Mouse (Mus musculus): ENCODE measurements around the gene Zbtb9. TPM values are rescaled to one million over a fixed set of nuclear protein-coding genes. Genes with fewer than 3 reads are reported as not detected.

Zbtb9 gene
- polyA plus RNA-seq, 1 experiment from 2014 or later: 10.8 TPM

DNA sequence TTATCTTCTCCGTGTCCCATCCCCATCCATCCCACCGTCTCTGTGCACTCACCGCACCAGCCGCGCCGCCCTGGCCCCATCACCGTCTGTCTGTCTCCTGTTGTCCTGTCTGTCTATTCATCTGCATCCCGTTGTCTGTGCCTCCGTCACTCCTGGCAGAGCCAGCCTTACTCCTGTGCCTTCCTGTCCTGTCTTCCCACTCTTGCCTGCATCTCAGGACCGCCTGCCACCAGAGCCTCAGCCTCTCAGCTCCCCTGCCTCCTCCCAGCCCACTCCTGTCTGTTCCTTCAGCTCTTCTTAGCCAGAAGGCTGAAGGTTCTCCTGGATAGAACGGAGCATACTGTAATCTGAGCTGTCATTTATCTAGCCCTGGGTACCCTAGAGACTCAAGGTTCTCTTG is 6.0 kb upstream of the Zbtb9 start:
- no peak overlapping the region for H3K27ac ChIP-seq (ENCODE audit: low read depth, low read length)
- H3K36me3 ChIP-seq (ENCODE audit: control insufficient read depth, insufficient read depth, low read length): peaks cover 53% of the 10 kb centered on the region
- no peak overlapping the region for H3K4me3 ChIP-seq (ENCODE audit: low read depth, low read length)
- ATAC-seq (ENCODE audit: low read depth): no peak
- no peaks in the 10 kb centered on the region for H3K27me3 ChIP-seq (ENCODE audit: control insufficient read depth, insufficient read depth, low read length)
- H3K9ac ChIP-seq (replicated peaks; ENCODE audit: low read depth, low read length): no peak overlapping the region
- H3K9me3 ChIP-seq (ENCODE audit: control insufficient read depth, low read length): no peaks in the 10 kb centered on the region
- WGBS: 90% methylated on average over 11 of the region's 11 CpGs
- H3K4me1 ChIP-seq (ENCODE audit: control insufficient read depth, insufficient read depth, low read length): 0 out of 2 replicates have a peak, but pooled peaks cover 2% of the 10 kb centered on the region
- H3K4me2 ChIP-seq (ENCODE audit: low read depth, low read length): no peak overlapping the region

- no peaks in the 10 kb centered on the region for H3K27me3 ChIP-seq (ENCODE audit: control insufficient read depth, insufficient read depth, low read length)
- H3K36me3 ChIP-seq (ENCODE audit: control insufficient read depth, insufficient read depth, low read length): peaks cover 48% of the 10 kb centered on the region
- H3K27ac ChIP-seq (ENCODE audit: low read depth, low read length): no peak overlapping the region
- WGBS: 94% methylated on average over 6 of the region's 6 CpGs
- no peak for ATAC-seq (ENCODE audit: low read depth)
- no peak overlapping the region for H3K9ac ChIP-seq (replicated peaks; ENCODE audit: low read depth, low read length)
- no peak overlapping the region for H3K4me3 ChIP-seq (ENCODE audit: low read depth, low read length)
- H3K4me2 ChIP-seq (ENCODE audit: low read depth, low read length): no peak overlapping the region
- 0 out of 2 replicates have a peak, but pooled peaks cover 3% of the 10 kb centered on the region for H3K4me1 ChIP-seq (ENCODE audit: control insufficient read depth, insufficient read depth, low read length)
- no peaks in the 10 kb centered on the region for H3K9me3 ChIP-seq (ENCODE audit: control insufficient read depth, low read length)
Measured at GRCm38 (mm10) chr17:26967477-26967876, 5.5 kb upstream of the Zbtb9 start.

DNA sequence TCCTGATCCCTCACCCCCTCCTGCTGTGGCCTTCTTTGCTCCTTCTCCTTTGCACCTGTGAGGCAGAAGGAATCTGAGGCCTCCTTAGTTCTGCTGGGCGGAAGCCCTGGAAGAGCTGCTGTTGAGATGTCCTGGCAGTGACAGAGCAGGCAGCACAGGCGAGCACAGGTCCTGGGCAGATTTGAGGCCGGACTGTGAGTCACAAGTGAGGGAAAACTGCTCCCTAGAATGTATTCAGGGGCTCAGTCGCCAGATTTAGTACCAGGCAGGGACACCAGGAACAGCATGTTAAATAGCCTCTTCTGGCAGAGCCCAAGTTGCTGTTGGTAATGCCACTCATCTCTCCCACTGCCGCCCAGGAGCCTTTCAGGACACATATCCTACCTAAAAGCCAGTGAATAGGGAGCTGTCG is 4.8 kb upstream of the Zbtb9 start:
- Histone ChIP-seq H3K4me1 (ENCODE audit: control insufficient read depth, insufficient read depth, low read length) (0 out of 2 replicates have a peak, but pooled peaks cover 3% of the 10 kb centered on the region), H3K9ac (replicated peaks; ENCODE audit: low read depth, low read length) (no peak overlapping the region), H3K4me3 (ENCODE audit: low read depth, low read length) (no peak overlapping the region), H3K4me2 (ENCODE audit: low read depth, low read length) (no peak overlapping the region), H3K9me3 (ENCODE audit: control insufficient read depth, low read length) (no peaks in the 10 kb centered on the region), H3K27ac (ENCODE audit: low read depth, low read length) (no peak overlapping the region), H3K36me3 (ENCODE audit: control insufficient read depth, insufficient read depth, low read length) (peaks cover 42% of the 10 kb centered on the region), H3K27me3 (ENCODE audit: control insufficient read depth, insufficient read depth, low read length) (no peaks in the 10 kb centered on the region)
- 79% methylated on average over 6 of the region's 6 CpGs for WGBS
- ATAC-seq (ENCODE audit: low read depth): no peak

GRCm38 (mm10) chr17:26969257-26969656 is 3.7 kb upstream of the Zbtb9 start:
- no peak overlapping the region for H3K4me2 ChIP-seq (ENCODE audit: low read depth, low read length)
- H3K27ac ChIP-seq (ENCODE audit: low read depth, low read length): no peak overlapping the region
- peaks cover 36% of the 10 kb centered on the region for H3K36me3 ChIP-seq (ENCODE audit: control insufficient read depth, insufficient read depth, low read length)
- 97% methylated on average over 6 of the region's 6 CpGs for WGBS
- H3K27me3 ChIP-seq (ENCODE audit: control insufficient read depth, insufficient read depth, low read length): no peaks in the 10 kb centered on the region
- no peak for ATAC-seq (ENCODE audit: low read depth)
- peaks cover 11% of the 10 kb centered on the region; the same call in 1 of the 2 replicates for H3K4me1 ChIP-seq (ENCODE audit: control insufficient read depth, insufficient read depth, low read length)
- no peaks in the 10 kb centered on the region for H3K9me3 ChIP-seq (ENCODE audit: control insufficient read depth, low read length)
- H3K4me3 ChIP-seq (ENCODE audit: low read depth, low read length): no peak overlapping the region
- no peak overlapping the region for H3K9ac ChIP-seq (replicated peaks; ENCODE audit: low read depth, low read length)

- 76% methylated on average over 8 of the region's 12 CpGs for WGBS
- peaks cover 31% of the 10 kb centered on the region for H3K36me3 ChIP-seq (ENCODE audit: control insufficient read depth, insufficient read depth, low read length)
- H3K27ac ChIP-seq (ENCODE audit: low read depth, low read length): no peak overlapping the region
- no peak overlapping the region for H3K4me3 ChIP-seq (ENCODE audit: low read depth, low read length)
- no peak overlapping the region for H3K4me2 ChIP-seq (ENCODE audit: low read depth, low read length)
- ATAC-seq (ENCODE audit: low read depth): no peak
- no peaks in the 10 kb centered on the region for H3K9me3 ChIP-seq (ENCODE audit: control insufficient read depth, low read length)
- H3K4me1 ChIP-seq (ENCODE audit: control insufficient read depth, insufficient read depth, low read length): peaks cover 11% of the 10 kb centered on the region; the same call in 1 of the 2 replicates
- H3K9ac ChIP-seq (replicated peaks; ENCODE audit: low read depth, low read length): no peak overlapping the region
- H3K27me3 ChIP-seq (ENCODE audit: control insufficient read depth, insufficient read depth, low read length): no peaks in the 10 kb centered on the region
Measured at GRCm38 (mm10) chr17:26970221-26970620, 2.7 kb upstream of the Zbtb9 start.

DNA sequence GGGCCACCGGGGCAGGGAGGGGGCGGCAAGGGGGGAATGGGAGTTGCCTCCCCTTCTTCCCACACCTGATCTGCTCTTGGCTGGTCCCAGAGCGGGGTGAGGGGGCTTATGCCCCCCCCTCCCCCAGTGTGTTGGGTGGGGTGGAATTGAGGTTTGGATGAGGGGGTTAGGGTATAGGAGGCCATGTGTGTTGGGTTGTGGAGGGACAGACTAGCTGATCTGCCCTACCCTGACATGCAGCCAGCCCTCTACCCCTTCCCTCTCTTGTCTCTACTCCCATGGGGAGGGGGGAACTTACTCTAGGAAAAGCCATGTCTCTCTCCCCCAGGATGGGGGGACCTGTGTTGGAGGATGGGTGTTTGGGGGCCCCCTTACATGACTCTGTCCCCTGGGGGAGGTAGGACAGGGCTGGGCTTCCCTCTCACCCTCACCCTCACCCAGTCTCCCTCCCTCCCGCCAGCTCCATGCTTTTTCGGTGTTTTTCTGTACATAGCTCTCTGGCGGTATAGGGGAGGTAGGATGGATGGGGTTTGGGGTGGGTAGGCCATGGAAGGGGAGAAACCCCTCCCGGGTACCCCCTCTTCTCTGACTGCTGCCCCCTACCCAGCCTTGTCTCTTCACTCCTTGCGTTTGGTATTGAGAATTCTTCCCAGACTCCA is 1.6 kb upstream of the Zbtb9 start:
- H3K4me1 ChIP-seq (ENCODE audit: control insufficient read depth, insufficient read depth, low read length): peaks cover 17% of the 10 kb centered on the region
- no peaks in the 10 kb centered on the region for H3K27me3 ChIP-seq (ENCODE audit: control insufficient read depth, insufficient read depth, low read length)
- H3K9me3 ChIP-seq (ENCODE audit: control insufficient read depth, low read length): no peaks in the 10 kb centered on the region
- no peak overlapping the region for H3K9ac ChIP-seq (replicated peaks; ENCODE audit: low read depth, low read length)
- H3K4me2 ChIP-seq (ENCODE audit: low read depth, low read length): no peak overlapping the region
- WGBS: 59% methylated on average over 7 of the region's 8 CpGs
- no peak overlapping the region for H3K27ac ChIP-seq (ENCODE audit: low read depth, low read length)
- no peak for ATAC-seq (ENCODE audit: low read depth)
- H3K4me3 ChIP-seq (ENCODE audit: low read depth, low read length): no peak overlapping the region
- H3K36me3 ChIP-seq (ENCODE audit: control insufficient read depth, insufficient read depth, low read length): peaks cover 40% of the 10 kb centered on the region

DNA sequence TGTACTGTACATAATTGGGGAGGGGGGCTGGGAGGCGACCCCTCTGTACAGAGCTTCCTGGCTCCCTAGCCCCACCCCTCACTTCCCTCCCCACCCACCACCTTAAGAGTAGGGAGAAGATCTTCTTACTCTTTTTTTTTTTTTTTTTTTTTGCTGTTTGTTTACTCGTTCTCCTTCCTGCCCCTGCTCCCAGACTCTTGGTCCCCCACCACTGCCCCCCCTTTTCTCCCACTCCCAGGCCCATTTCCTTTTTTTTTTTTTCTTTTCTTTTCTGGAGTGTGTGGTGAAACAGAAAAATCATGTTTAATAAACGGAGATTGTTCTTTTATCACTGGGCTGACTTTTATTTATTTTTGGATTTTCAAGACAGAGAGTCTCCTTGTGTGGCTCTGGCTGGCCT is 860 bp upstream of the Zbtb9 start:
- 2% methylated on average over 3 of the region's 3 CpGs for WGBS
- peaks cover 42% of the 10 kb centered on the region for H3K36me3 ChIP-seq (ENCODE audit: control insufficient read depth, insufficient read depth, low read length)
- peaks cover 20% of the 10 kb centered on the region for H3K4me1 ChIP-seq (ENCODE audit: control insufficient read depth, insufficient read depth, low read length)
- H3K27me3 ChIP-seq (ENCODE audit: control insufficient read depth, insufficient read depth, low read length): no peaks in the 10 kb centered on the region
- peak overlapping the region; percentile 69; the same call in 1 of the 2 replicates for H3K9ac ChIP-seq (replicated peaks; ENCODE audit: low read depth, low read length)
- H3K27ac ChIP-seq (ENCODE audit: low read depth, low read length): peak overlapping the region; percentile 77; the same call in 1 of the 2 replicates
- ATAC-seq (ENCODE audit: low read depth): no peak
- H3K9me3 ChIP-seq (ENCODE audit: control insufficient read depth, low read length): no peaks in the 10 kb centered on the region
- peak overlapping the region; percentile 98 for H3K4me2 ChIP-seq (ENCODE audit: low read depth, low read length)
- H3K4me3 ChIP-seq (ENCODE audit: low read depth, low read length): peak overlapping the region; percentile 72

- H3K27me3 ChIP-seq (ENCODE audit: control insufficient read depth, insufficient read depth, low read length): no peaks in the 10 kb centered on the region
- no peak overlapping the region for H3K9ac ChIP-seq (replicated peaks; ENCODE audit: low read depth, low read length)
- 93% methylated on average over 15 of the region's 15 CpGs for WGBS
- no peak overlapping the region for H3K4me2 ChIP-seq (ENCODE audit: low read depth, low read length)
- no peak overlapping the region for H3K27ac ChIP-seq (ENCODE audit: low read depth, low read length)
- H3K36me3 ChIP-seq (ENCODE audit: control insufficient read depth, insufficient read depth, low read length): peaks cover 46% of the 10 kb centered on the region
- peaks cover 20% of the 10 kb centered on the region for H3K4me1 ChIP-seq (ENCODE audit: control insufficient read depth, insufficient read depth, low read length)
- ATAC-seq (ENCODE audit: low read depth): no peak
- no peak overlapping the region for H3K4me3 ChIP-seq (ENCODE audit: low read depth, low read length)
- no peaks in the 10 kb centered on the region for H3K9me3 ChIP-seq (ENCODE audit: control insufficient read depth, low read length)
Measured at GRCm38 (mm10) chr17:26974547-26974946, 1.6 kb downstream of the Zbtb9 start.

DNA sequence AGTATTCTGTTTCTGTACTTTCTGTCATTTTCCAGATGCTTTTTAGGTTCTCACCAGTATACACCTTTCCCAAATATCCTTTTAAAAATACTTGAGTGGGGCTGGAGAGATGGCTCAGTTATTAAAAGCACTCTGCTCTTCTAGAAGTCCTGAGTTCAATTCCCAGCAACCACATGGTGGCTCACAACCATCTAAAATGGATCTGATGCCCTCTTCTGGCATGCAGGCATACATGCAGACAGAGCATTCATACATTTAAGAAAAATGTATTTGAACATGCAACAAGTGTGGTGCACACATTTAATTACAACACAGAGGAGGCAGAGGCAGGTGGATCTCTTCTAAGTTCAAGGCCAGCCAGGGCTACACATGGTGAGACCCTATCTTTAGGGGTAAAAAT is 2.4 kb downstream of the Zbtb9 start:
- Histone ChIP-seq H3K36me3 (ENCODE audit: control insufficient read depth, insufficient read depth, low read length) (peaks cover 46% of the 10 kb centered on the region), H3K4me1 (ENCODE audit: control insufficient read depth, insufficient read depth, low read length) (peaks cover 20% of the 10 kb centered on the region), H3K4me2 (ENCODE audit: low read depth, low read length) (no peak overlapping the region), H3K9me3 (ENCODE audit: control insufficient read depth, low read length) (no peaks in the 10 kb centered on the region), H3K27me3 (ENCODE audit: control insufficient read depth, insufficient read depth, low read length) (no peaks in the 10 kb centered on the region), H3K9ac (replicated peaks; ENCODE audit: low read depth, low read length) (no peak overlapping the region), H3K4me3 (ENCODE audit: low read depth, low read length) (no peak overlapping the region), H3K27ac (ENCODE audit: low read depth, low read length) (no peak overlapping the region)
- no peak for ATAC-seq (ENCODE audit: low read depth)
